Mouse (Mus musculus) thymus, adult 18-20 months (tissue): ENCODE results near the gene Ptprb.

Source experiments
- DNase-seq, 2 experiments: peaks; one replicate each; pipeline ENCODE4 v3.0.0; 2022; ENCODE audit warnings: mixed read lengths in 2 of 2

Gene Ptprb

DNA sequence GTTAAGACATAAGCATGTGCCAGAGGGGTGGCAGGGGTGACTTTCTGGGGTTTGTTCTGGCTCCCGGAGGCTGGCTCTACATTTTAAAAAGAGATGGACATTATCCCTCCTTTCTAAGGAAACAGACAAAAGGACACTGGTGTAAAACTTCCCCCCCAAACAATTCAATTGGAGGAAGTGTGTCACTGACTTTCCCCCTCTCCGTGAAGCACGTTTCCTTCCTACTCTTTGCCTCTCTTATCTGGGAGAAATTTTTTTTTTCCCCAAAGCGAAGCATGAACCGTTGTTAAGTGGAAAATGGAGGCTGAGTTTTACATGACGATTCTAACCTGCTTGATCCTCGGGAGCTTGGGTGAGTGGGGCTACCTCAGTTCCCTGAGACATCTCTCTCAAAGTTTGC lies at the start of gene Ptprb:
Gene Ptprb, plus strand, starts transcription at position 244 of the 400 bp plus-strand sequence.
- DNase-seq, result no peak

GRCm38 (mm10) chr10:116235299-116235698 lies 40.0 kb upstream of the Ptprb start:
- DNase-seq, result no peak

GRCm38 (mm10) chr10:116242200-116242599 lies 33.1 kb upstream of the Ptprb start:
- no peak for DNase-seq

GRCm38 (mm10) chr10:116243373-116243772 lies 31.9 kb upstream of the Ptprb start:
- DNase-seq, result no peak

- no peak for DNase-seq
These were observed 29.7 kb upstream of the Ptprb start for GRCm38 (mm10) chr10:116245632-116246031.

DNA sequence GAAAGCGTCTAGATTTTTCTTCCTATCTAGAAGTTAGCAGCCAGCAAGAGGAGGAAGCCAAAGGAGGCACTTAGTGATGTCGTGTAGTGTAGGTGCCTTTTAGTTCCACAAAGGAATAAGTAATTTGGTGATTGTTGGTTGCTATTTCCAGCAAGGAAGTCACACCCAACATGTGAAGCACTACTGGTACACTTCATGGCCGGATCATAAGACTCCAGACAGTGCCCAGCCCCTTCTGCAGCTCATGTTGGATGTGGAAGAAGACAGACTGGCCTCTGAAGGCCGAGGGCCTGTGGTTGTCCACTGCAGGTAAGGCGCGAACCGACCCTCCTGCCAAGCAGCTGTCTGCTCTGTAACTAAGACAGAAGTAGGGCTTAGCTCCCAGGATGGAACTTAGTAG lies 22.7 kb upstream of the Ptprb start:
- DNase-seq, result no peak

GRCm38 (mm10) chr10:116253972-116254371 lies 21.4 kb upstream of the Ptprb start:
- DNase-seq, result no peak

GRCm38 (mm10) chr10:116259298-116259697 lies 16.0 kb upstream of the Ptprb start:
- no peak for DNase-seq

DNA sequence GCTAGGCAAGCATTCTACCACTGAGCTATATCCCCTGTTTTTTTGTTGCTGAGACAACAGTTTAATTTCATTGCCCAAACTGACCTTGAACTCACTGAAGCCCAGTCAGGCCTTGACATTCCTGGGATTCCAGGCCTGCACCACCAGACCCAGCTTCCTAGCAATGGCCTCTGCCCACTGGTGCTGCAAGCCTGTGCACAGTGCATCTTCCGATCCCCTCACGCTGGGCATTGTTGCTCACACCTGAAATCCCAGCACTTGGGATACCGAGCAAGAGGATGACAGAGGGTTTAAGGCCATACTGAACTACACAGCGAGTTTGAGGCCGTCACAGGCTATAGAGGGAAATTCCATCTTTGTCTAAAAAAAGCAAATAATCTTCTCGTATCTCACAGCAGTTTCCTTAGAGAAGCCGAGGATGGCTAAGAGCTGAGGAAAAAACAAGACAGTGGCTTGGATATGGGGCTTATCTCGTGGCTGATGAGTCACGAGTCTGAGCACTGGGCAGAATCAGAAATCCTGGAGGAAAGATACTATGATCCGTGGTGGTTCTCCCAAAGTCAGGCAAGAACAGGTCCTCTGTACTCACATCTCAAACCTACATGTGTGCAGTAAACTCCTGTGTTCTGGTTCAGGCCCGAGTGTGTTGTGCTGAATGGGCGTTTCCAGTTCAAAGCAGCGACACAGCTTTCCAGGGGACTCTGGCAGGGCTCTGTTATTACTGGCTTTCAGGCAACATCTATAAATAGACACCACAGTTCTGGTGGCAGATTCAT lies 14.5 kb upstream of the Ptprb start:
- no peak for DNase-seq

DNA sequence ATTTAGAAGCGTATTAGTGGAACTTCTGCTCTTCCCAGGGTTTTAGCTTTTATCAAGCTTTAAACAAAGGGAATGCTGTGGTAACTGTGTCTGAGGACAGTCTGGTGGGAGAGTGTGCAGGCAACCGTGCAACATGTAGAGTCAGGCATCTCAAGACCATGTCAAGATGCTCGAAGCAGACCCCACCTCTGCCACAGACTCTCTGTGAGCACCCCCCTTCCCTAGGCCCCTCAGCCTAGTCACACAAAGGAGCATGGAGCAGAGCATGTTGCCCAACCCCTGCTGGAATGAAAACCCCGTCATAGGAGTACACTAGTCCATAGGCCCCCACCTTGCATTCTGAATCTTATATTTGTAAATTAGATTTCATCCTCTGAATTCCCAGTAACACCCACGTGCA lies 13.8 kb upstream of the Ptprb start:
- no peak for DNase-seq

DNA sequence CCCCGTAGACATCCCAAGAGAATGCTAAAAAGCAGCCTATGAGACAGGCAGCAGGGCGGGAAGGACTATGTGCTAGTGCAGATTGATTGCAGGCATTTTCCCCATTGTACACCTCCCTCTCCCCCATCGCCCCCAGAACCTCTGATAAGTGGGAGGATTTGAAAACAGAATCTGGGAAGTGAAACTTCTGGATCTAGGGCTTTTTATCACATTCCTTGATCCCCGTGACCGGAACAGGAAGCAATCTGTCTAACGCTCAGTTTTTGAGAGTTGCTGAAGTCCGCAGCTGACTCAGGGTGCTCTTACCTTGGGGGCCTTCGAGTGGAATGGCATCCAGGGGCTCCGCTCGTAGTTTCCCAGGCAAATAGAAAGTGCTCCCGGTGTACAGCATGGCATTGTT lies 10.8 kb upstream of the Ptprb start:
- DNase-seq, result no peak

DNA sequence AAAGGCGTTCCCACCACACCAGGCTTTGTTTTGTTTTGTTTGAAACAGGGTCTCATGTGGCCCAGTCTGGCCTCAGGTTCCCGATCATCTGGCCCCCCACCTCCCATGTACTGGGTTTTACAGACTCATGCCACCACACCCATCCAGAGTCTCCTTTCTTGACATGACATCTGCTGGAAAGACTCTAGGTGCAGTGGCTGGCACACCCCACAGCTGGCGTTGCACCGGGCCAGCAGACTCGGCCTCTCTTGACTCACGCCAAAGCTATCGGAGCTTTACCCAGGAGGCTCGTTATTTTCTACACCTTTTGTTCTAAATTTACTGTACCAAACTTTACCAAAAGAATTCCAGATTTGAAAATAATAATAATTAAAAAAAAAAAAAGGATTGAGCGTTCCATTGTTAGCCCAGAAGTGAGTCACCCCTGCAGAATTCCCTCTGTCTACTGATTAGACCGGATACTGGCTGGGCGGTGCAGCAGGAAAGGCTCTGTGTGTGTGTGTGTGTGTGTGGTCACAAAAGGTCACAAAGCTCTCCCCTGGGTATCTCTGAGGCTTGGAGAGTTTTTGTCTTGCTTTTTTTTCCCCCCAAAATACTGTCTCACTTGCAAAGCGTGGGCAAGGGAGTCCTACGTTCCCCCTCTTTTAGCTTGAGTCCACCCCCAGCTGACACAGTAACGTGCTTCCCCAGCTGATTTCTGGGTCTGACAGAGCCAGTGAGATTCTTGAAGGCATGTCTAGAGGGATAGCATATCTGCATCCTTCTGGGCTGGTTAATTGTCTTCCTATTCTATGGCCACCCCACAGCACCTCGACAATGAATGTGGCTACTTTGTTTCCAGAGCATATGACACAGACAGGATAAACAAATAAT lies 8.5 kb upstream of the Ptprb start:
- no peak for DNase-seq

GRCm38 (mm10) chr10:116267434-116267822 lies 7.9 kb upstream of the Ptprb start:
- DNase-seq, result no peak

DNA sequence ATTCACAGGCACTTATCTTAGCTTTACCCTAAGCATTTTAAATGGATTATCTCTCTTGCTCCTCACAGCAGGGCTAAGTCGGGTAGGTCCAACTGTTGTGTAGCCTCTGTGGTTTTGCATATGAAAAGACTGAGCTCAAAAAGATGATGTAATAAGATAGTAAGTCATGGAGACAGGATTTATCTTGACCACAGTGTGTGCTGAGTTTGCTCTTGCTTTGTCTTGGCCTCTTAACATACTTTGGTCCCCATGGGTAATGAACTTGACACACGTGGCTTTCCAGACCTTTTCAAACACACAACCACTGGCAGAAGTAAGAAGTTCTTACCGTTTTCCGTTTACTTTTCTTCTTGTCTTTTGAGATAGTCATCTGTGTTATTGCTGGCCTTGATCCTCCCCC lies 7.0 kb upstream of the Ptprb start:
- no peak for DNase-seq

DNA sequence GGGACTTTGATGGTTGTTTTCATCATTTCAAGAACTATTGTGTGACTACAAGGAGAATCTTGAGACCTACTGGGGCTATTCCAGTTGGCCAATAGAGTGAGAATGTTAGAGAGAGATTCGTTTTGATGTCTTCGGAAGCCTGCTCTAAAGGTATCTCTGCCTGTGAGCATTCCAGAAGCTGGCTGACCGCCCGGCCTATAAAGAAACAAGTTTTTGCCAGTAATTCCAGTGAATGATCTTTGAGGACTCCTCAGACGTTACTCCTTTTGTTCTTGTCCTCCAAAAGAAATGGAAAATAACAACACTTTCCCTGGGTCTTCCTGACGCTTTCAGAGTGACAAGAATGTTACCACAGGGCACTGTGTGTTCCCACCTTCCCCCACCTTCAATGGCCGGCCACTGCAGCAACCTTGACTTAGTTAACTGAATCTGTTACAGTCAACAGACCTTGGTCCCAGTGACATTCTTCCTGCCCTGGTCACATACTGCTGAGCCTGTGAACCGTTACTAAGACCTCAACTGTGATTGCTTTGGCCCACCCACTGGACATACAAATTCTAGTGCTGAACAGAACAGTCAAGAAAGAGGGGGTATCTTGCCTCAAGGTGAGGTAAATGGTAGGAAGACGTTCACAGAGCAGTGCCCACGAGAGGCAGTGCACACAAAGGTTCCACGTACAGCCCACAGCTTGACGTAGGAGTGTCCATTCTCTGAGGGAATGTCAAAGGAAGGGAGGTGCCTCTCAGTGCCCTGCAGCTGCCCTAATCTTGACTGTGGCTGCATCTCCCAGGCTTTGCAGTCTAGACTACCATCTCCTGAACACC lies 4.5 kb upstream of the Ptprb start:
- no peak for DNase-seq

DNA sequence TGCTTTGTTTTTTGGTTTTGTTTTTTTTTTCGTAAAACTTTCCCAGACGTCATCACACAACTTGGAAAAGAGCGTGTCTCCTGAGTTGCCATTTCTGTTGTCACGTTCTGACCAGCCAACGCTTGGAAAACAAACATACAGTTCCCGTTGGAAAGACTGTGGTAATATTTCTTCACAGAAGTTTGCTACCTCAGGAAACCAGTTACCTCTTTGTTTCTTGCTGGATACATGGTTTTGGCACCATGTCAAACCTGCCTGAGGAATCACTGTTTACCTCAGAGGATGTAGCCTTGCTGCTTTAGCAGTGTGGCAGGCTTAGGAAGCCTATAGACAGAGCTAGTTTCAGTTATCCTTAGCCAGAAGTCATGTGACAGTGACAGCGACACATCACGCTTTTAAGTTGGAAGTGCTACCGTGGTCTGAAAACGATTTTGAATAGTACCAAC lies 3.8 kb upstream of the Ptprb start:
- DNase-seq, result no peak

GRCm38 (mm10) chr10:116272156-116272555 lies 3.2 kb upstream of the Ptprb start:
- DNase-seq, result no peak

DNA sequence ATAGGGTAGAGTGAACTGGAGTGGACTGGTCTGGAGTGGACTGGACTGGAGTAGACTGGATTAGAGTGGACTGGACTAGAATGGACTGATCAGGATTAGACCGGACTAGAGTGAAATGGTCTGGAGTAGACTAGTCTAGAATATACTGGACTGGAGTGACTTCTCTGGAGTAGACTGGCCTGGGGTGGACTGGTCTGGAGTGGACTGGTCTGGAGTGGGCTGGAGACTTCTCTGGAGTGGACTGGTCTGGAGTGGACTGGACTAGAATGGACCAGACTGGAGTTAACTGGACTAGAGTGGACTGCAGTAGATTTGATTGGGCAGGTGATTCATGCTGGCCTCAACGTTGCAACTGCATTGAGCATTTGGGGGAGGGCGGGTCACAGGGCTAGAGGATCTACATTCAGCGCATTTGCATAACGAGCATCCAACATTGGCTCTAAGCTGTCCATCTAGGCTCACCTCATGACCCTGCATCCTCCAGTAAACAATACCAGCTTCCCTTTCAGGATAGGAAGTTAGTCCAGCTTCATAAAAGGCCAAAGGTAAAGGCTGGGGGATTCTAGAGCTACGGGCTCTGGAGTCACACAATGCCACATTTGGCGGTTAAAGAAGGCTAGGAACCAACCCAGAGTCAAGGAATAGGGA lies 11.5 kb downstream of the Ptprb start:
- DNase-seq, result no peak

DNA sequence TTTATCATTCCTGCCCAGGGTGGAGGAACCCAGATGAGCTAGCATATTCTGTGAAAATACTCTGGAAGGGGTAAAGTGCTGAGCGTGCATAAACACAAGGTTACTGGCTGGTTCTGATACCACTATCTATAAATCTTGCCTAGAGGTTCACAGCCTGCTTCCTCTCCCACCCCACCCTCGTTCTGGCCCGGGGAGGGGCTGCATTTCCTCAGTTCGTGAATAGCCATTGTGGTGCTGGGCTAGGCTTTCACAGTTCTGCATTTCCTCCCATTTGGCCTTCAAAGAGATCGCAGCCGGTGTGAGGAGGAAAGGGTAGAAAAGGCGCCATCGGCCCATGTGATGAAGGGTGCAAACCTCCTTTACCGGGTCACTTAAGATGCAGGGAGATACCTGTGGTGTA lies 12.8 kb downstream of the Ptprb start:
- DNase-seq, result no peak

DNA sequence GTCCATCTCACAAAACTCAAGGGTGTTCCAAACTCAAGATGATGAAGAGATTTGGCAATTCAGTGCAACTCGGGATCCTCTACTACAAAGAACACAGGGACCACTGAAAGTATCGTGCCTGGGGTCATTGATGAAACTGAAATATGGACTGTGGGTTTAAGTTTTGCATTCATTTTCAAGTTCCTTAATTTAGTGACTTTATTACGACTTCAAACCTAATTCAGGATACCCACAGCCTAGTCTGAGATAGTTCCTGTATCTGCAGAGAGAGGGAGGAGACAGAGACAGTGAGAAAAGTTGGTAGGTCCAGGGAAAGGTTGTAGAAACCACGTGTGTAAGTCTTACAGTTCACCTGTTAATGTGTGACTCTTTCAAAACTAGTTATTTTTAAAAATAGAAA lies 15.2 kb downstream of the Ptprb start:
- no peak for DNase-seq

DNA sequence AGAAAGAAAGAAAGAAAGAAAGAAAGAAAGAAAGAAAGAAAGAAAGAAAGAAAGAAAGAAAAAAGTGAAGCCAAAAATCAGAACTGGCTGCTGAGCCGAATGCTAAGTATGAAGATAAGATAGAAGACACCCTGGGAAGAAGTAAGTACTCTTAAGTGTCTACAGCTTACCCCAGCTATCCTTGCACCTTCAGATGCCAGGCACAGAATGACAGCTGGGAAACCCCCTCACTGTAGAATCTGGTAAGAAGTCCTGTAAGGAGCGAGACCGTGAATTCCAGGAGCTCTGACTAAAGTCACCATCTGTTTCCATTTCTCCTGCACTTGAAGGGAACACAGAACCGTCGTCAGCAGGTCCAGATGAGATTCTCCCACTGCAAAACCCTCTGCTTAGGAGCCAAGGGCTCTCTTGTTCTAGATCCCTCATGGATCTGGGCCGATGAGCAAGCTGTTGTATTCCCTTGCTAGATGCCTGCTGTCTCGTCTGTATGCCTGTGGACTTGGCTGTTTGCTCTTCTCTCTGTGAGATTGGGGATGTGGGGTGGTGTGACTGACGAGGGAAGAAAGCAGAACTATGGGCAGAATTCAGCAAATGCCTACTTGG lies 15.9 kb downstream of the Ptprb start:
- no peak for DNase-seq

DNA sequence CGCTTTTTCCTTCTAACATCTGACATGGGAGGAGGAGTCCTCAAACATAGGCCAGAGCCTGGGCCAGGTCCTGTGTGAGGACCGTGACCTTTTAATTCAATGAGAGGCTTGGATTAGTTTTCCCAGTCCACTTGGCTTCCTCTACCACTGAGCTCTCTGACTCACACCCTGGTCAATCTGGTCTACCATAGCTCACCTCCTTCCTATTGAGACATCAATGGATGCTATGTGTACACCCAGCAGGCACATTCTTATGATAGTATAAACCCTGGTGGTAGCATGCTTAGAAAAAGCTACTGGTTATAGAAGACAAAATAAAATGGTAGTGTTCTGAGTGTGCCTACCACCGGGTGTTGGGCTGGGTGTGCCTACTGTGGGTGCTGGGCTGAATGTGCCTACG lies 21.1 kb downstream of the Ptprb start:
- no peak for DNase-seq
